Mouse (Mus musculus): Measurements from ENCODE around the gene Ece1. TPM values are rescaled to one million over a fixed set of nuclear protein-coding genes. Genes with fewer than 3 reads are reported as not detected.
"Not testable (repeated sequence)": the region's sequence is repeated elsewhere in the genome, so short reads cannot be mapped to it uniquely, and the experiment has no call there.

Gene Ece1
- polyA plus RNA-seq, 1 experiment from 2014 or later, result 52.0 TPM

DNA sequence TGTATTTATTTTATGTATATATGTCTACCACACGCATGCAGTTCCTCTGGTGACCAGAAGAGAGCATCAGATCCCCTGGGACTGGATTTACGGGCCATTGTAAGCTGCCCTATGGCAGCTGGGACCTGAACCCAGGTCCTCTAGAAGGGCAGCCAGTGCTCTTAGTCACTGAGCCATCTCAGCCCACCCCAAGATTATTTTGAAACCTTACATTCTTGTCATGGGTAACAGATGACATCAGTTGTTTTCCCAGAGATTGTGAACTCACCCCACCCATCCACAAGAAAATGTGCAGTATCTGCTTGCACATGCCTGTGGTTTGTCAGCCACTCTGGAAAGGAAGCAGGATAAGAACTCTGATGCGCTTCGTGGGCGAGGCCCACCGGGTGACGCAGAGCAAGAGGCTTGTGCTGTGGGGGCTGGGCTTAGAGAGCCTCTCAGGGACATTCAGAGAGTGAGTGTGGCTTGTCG lies 92.9 kb downstream of the Ece1 start:
- WGBS, result 65% methylated on average over 8 of the region's 8 CpGs
- Histone ChIP-seq H3K4me1 (no peaks in the 10 kb centered on the region), H3K9ac (no peak overlapping the region), H3K27me3 (replicated peaks) (no peaks in the 10 kb centered on the region), H3K9me3 (no peaks in the 10 kb centered on the region), H3K4me3 (replicated peaks) (no peak overlapping the region), H3K36me3 (peaks cover 45% of the 10 kb centered on the region), H3K27ac (no peak overlapping the region), H3K4me2 (no peak overlapping the region)
- 0 out of 2 replicates have a peak, but pooled peaks have one; percentile 33 for ATAC-seq (ENCODE audit: insufficient read depth, low FRiP score, low read depth)

DNA sequence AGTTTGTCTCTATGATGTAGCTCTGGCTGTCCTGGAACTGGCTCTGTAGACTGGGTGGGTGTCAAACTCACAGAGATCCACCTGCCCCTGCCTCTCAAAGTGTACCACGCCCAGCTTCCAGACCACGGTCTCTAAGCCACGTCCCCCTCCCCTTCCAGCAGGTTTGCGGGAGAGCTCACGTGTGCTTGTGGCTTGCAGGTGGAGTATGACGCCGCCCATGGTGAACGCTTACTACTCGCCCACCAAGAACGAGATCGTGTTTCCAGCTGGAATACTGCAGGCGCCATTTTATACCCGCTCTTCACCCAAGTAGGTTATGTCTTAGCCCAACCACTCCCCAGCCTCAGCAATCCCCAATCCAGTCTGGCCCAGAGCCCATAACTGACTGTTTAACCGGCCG lies 94.2 kb downstream of the Ece1 start:
- no peak overlapping the region for H3K4me2 ChIP-seq
- peaks cover 7% of the 10 kb centered on the region; the same call in 1 of the 2 replicates for H3K4me1 ChIP-seq
- no peaks in the 10 kb centered on the region for H3K9me3 ChIP-seq
- H3K36me3 ChIP-seq, result peaks cover 36% of the 10 kb centered on the region
- 94% methylated on average over 15 of the region's 15 CpGs for WGBS
- H3K27ac ChIP-seq, result no peak overlapping the region
- no peak for ATAC-seq (ENCODE audit: insufficient read depth, low FRiP score, low read depth)
- no peak overlapping the region for H3K4me3 ChIP-seq (replicated peaks)
- H3K27me3 ChIP-seq (replicated peaks), result no peaks in the 10 kb centered on the region
- H3K9ac ChIP-seq, result no peak overlapping the region

DNA sequence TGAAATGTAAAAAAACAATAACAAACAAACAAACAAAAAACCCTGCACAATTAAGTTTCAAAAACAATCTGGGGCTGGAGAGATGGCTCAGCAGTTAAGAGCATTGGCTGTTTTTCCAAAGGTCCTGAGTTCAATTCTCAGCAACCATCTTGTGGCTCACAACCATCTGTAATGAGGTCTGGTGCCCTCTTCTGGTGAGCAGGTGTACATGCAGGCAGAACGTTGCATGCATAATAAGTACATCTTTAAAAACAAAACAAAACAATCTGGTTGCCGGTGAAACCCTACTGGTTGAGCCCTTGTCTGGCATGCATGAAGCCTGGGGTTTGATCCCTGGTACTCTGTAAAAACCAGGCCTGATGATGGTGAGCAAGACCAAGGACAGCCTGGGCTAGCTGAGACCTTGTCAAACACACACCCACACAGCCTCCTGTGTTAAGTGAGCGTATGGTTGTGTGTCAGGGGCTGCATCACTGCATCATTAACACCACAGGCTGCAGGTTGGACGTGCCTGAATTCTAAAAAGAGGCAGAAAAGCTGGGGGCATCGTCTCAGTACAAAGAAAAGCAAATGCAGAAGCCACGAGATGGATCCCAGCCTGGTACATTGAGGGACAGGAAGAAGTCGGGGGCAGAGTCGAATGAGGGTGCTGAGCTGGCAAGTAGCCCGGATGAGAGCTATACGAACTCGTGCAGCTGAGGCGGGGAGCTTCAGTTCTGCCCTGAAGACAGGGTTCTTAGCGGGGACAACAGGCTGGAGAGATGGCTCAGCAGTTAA lies 98.0 kb downstream of the Ece1 start:
- Histone ChIP-seq H3K9ac (no peak overlapping the region), H3K4me2 (no peak overlapping the region), H3K27me3 (replicated peaks) (no peaks in the 10 kb centered on the region), H3K9me3 (no peaks in the 10 kb centered on the region), H3K4me3 (replicated peaks) (no peak overlapping the region), H3K36me3 (peaks cover 65% of the 10 kb centered on the region), H3K27ac (no peak overlapping the region), H3K4me1 (peaks cover 7% of the 10 kb centered on the region; the same call in 1 of the 2 replicates)
- no peak for ATAC-seq (ENCODE audit: insufficient read depth, low FRiP score, low read depth)
- 79% methylated on average over 13 of the region's 13 CpGs for WGBS

DNA sequence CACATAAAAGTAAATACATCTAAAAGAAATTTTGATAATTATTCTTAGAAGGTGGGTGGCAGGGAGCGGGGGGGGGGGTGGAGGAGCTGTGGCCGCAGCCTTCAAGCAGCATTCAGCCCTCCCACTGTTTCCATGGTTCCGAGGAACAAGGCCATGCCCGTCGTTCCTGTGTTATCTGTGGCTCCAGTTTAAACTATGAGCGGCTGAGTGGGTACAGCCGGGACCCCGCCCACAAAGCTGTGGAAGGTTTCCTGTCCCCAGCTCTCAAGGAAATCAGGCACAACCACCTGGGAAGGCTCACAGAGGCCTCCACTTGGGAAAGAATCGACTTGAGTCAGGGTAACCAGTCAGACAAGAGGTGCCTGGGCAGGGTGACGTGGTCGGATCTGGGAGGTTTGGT lies 98.7 kb downstream of the Ece1 start:
- peaks cover 65% of the 10 kb centered on the region for H3K36me3 ChIP-seq
- no peaks in the 10 kb centered on the region for H3K27me3 ChIP-seq (replicated peaks)
- H3K9me3 ChIP-seq, result no peaks in the 10 kb centered on the region
- peaks cover 7% of the 10 kb centered on the region; the same call in 1 of the 2 replicates for H3K4me1 ChIP-seq
- WGBS, result 58% methylated on average over 11 of the region's 11 CpGs
- H3K9ac ChIP-seq, result no peak overlapping the region
- no peak overlapping the region for H3K4me2 ChIP-seq
- H3K4me3 ChIP-seq (replicated peaks), result no peak overlapping the region
- peak; percentile 75 for ATAC-seq (ENCODE audit: insufficient read depth, low FRiP score, low read depth)
- H3K27ac ChIP-seq, result no peak overlapping the region

DNA sequence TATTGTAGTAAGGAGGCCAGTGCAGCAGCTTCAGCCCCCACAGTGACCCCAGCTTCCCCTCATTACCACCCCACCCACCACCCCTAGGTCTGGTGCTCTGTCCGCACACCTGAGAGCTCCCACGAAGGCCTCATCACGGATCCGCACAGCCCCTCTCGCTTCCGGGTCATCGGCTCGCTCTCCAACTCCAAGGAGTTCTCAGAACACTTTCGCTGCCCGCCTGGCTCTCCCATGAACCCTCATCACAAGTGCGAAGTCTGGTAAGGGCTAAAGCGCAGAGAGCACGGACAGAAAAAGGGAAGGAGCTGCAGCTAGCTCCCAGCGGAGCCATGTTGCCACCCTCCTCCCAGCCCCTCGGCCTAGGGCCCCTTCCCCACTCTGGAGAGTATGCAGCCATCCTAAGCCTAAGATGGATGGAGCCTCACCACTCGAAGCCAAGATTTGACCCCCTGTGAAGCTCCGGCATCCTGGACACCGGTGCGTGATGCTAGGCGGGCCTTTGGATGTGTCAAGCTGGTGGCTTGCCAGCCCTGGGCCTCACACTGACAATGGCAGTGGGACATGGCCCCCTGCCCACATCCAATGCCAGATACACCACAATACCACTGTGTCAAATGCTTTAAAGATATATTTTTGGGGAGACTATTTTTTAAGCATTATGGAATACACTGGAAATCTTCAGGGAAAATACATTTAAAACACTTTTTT lies 100.8 kb downstream of the Ece1 start:
- H3K9ac ChIP-seq, result no peak overlapping the region
- no peaks in the 10 kb centered on the region for H3K27me3 ChIP-seq (replicated peaks)
- 93% methylated on average over 20 of the region's 20 CpGs for WGBS
- H3K9me3 ChIP-seq, result no peaks in the 10 kb centered on the region
- H3K4me2 ChIP-seq, result no peak overlapping the region
- no peak overlapping the region for H3K27ac ChIP-seq
- no peak overlapping the region for H3K4me3 ChIP-seq (replicated peaks)
- H3K4me1 ChIP-seq, result peaks cover 7% of the 10 kb centered on the region; the same call in 1 of the 2 replicates
- no peak for ATAC-seq (ENCODE audit: insufficient read depth, low FRiP score, low read depth)
- peaks cover 52% of the 10 kb centered on the region for H3K36me3 ChIP-seq

DNA sequence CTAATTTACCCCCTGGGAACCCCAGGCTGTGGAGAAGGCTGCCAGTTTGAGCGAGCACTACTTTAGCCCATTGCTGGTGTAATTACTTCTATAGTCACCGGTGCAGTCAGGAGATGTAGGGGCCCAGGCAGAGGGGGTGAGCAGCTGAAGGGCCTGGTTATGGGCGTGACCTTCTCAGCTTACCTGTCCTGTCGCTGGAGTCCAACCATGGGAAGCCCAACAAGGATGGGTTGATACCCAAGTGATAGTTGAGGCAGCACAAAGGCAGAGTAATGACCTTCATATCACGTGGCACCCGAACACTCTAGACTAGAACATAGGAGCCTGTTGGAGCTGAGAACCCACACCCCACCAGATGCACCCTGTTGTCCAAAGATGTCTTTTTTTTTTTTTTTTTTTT lies 101.4 kb downstream of the Ece1 start:
- Histone ChIP-seq H3K4me1 (peaks cover 7% of the 10 kb centered on the region; the same call in 1 of the 2 replicates), H3K4me2 (no peak overlapping the region), H3K4me3 (replicated peaks) (no peak overlapping the region), H3K36me3 (peaks cover 47% of the 10 kb centered on the region), H3K9ac (no peak overlapping the region), H3K27me3 (replicated peaks) (no peaks in the 10 kb centered on the region), H3K9me3 (no peaks in the 10 kb centered on the region), H3K27ac (no peak overlapping the region)
- WGBS, result 82% methylated on average over 6 of the region's 6 CpGs
- no peak for ATAC-seq (ENCODE audit: insufficient read depth, low FRiP score, low read depth)

DNA sequence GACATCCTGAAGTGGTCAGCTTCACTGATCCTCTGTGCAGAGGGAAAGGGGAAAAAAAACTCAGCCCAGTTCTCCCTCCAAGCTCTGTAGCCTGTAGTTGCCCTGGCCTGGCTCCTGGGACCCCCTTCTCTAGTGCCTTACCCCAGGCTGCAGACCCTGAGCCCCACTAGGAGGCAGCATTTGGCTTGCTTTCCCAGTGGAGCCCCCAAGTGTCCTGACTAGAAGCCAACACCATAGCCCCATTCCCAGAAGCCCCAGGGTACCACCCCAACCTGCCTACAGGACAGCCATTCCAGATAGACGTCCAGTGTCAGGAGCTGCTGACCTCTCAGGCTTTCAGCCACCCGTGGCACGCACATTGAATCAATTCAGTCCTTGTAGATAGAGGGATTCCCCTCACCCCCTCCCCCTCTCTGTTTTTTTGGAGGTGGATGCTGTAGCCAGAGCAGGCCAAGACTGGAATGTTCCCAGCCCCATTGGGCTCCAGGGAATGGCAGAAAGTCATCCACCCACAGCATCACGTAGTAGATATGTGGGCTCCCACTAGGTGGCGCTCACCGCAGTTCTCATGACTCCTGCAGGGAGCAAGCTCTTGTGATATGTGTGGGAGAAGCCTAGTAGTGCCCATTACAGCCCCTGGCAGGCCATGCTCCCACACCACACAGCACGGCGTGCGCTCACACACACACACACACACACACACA lies 102.0 kb downstream of the Ece1 start:
- Histone ChIP-seq H3K4me1 (peaks cover 7% of the 10 kb centered on the region; the same call in 1 of the 2 replicates), H3K4me3 (replicated peaks) (no peak overlapping the region), H3K27ac (no peak overlapping the region), H3K27me3 (replicated peaks) (no peaks in the 10 kb centered on the region), H3K4me2 (no peak overlapping the region), H3K9ac (no peak overlapping the region), H3K36me3 (peaks cover 42% of the 10 kb centered on the region), H3K9me3 (no peaks in the 10 kb centered on the region)
- no peak for ATAC-seq (ENCODE audit: insufficient read depth, low FRiP score, low read depth)
- 65% methylated on average over 9 of the region's 9 CpGs for WGBS

DNA sequence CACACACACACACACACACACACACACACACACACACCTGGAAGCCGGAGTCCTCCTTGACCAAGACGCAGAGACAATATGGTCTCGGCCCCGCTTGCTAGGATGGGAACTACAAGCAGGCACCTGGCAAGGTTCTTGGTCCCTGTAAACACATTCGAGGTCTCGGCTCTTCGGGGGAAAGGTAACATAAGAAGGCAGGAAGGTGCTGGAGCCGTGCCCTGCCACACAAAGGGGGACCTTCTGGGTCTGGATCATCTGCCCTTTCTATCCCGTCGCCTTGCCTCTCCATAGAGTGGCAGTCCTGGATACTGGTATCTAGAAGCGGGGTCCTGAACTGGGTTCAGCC lies 102.5 kb downstream of the Ece1 start:
- Histone ChIP-seq H3K9me3 (no peaks in the 10 kb centered on the region), H3K4me2 (no peak overlapping the region), H3K4me3 (replicated peaks) (no peak overlapping the region), H3K27ac (no peak overlapping the region), H3K27me3 (replicated peaks) (no peaks in the 10 kb centered on the region), H3K4me1 (peaks cover 7% of the 10 kb centered on the region; the same call in 1 of the 2 replicates), H3K9ac (no peak overlapping the region), H3K36me3 (peaks cover 37% of the 10 kb centered on the region)
- 92% methylated on average over 11 of the region's 11 CpGs for WGBS
- ATAC-seq (ENCODE audit: insufficient read depth, low FRiP score, low read depth), result no peak

DNA sequence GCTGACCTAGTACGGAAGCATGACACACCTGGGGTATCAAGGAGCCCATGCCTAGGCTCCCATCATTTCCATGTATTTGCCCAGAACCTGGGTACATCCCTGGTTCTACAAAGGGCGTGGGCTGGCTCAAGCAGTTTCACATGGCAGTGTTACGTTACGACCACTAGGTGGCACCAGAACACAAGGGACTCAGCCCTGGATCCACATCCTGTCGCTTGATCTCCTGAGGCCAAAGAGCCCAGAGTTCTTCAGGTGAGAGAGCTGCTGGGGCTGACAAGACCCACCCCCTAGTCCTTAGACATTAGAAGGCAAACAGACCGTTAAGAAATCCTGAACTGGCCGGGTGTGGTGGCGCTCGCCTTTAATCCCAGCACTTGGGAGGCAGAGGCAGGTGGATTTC lies 106.2 kb downstream of the Ece1 start:
- Histone ChIP-seq H3K4me2 (no peak overlapping the region), H3K4me1 (no peaks in the 10 kb centered on the region), H3K27ac (no peak overlapping the region), H3K36me3 (peaks cover 15% of the 10 kb centered on the region; the same call in 1 of the 2 replicates), H3K9ac (no peak overlapping the region), H3K27me3 (replicated peaks) (no peaks in the 10 kb centered on the region), H3K4me3 (replicated peaks) (no peak overlapping the region), H3K9me3 (no peaks in the 10 kb centered on the region)
- ATAC-seq (ENCODE audit: insufficient read depth, low FRiP score, low read depth), result peak; percentile 50; the same call in 1 of the 2 replicates
- WGBS, result 10% methylated on average over 9 of the region's 9 CpGs

DNA sequence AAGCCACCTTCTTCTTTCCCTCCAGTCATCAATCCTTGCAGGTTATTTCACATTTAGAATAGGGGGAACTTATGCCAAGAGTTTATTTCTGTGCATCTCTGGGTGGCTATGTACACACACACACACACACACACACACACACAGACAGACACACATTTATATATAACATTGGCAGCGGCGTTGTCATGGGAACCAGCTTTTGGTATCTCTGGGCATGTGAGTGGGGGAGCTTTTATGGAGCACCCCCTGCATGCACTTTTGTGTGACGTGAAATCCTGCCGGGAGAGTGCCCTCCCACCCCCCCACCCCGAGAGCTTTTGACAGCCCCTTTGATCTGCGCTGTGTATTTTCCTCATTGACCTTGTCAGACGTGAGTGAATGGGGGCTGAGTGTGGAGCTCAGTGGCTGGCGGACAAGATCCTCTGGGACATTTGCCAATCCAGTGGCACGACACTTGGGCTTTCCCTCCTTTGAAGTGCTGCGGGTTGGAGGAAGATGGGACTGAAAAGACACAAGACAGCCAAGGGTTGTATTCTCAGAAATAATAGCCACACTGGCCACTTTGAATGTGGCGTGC lies 108.7 kb downstream of the Ece1 start:
- H3K4me3 ChIP-seq (replicated peaks); H3K4me1 ChIP-seq; H3K9me3 ChIP-seq; ATAC-seq (ENCODE audit: insufficient read depth, low FRiP score, low read depth); H3K36me3 ChIP-seq; H3K4me2 ChIP-seq; H3K27ac ChIP-seq; H3K9ac ChIP-seq; H3K27me3 ChIP-seq (replicated peaks): not testable (repeated sequence)
- no CpG with 5 or more reads among the region's 11 CpGs for WGBS

DNA sequence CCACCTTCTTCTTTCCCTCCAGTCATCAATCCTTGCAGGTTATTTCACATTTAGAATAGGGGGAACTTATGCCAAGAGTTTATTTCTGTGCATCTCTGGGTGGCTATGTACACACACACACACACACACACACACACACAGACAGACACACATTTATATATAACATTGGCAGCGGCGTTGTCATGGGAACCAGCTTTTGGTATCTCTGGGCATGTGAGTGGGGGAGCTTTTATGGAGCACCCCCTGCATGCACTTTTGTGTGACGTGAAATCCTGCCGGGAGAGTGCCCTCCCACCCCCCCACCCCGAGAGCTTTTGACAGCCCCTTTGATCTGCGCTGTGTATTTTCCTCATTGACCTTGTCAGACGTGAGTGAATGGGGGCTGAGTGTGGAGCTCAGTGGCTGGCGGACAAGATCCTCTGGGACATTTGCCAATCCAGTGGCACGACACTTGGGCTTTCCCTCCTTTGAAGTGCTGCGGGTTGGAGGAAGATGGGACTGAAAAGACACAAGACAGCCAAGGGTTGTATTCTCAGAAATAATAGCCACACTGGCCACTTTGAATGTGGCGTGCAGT lies 112.9 kb downstream of the Ece1 start:
- not testable (repeated sequence) for H3K27ac ChIP-seq; H3K36me3 ChIP-seq; H3K27me3 ChIP-seq (replicated peaks); H3K4me3 ChIP-seq (replicated peaks); H3K4me2 ChIP-seq; H3K9me3 ChIP-seq; ATAC-seq (ENCODE audit: insufficient read depth, low FRiP score, low read depth); H3K4me1 ChIP-seq; H3K9ac ChIP-seq
- WGBS, result no CpG with 5 or more reads among the region's 11 CpGs

Data from stomach, embryonic 15.5 days (tissue).